Comparison of ENCODE assay signal across 11 mouse cellular contexts in the genomic region with DNA sequence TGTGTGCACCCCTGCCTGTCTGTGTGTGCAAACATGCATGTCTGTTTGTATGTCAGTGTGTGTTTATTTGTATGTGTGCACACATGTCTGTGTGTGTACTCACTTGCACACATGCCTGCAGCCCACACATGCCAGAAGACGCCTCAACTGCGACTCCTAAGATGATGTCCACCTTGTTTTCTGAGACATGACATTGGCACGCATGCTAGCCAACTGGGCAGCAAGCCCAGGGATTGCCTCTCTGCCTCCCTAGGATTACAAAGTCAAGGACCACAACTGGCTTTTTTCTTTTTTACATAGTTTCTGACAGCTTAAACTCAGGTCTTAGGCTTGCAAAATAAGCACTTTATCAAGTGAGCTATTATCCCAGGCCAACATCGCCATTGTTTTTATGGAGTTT. TPM values are rescaled to one million over a fixed set of nuclear protein-coding genes. Genes with fewer than 3 reads are reported as not detected.
DNase-seq lines count a peak whose midpoint lies in the region; ATAC-seq and TF ChIP-seq lines count a peak whose summit lies in the region.
"Had no signal": no experiment of that assay in that cellular context is flagged by ENCODE, and none has a peak within 500 bp of the region (broad histone marks: within the 10 kb centered on the region; RNA-seq: fewer than 3 reads in every experiment).

No protein-coding gene starts in this region.

- H3K4me1 ChIP-seq in heart, embryonic 10.5 days, result peaks cover 8% of the 10 kb centered on the region
- 0 out of 2 replicates have a peak, but pooled peaks cover 8% of the 10 kb centered on the region for H3K4me1 ChIP-seq in lung, embryonic 14.5 days (ENCODE audit: insufficient read depth)
- peaks cover 35% of the 10 kb centered on the region for H3K4me1 ChIP-seq in limb, embryonic 14.5 days (ENCODE audit: control insufficient read depth, insufficient read depth, low read length)
- H3K4me1 ChIP-seq: megakaryocyte, embryonic 14.5 days had no signal

- WGBS in heart, embryonic 10.5 days, result 90% methylated on average over 4 of the region's 4 CpGs
- 58% methylated on average over 4 of the region's 4 CpGs for WGBS in lung, embryonic 14.5 days
- 71% methylated on average over 4 of the region's 4 CpGs for WGBS in limb, embryonic 14.5 days

- no peak for TF ChIP-seq POLR2A in limb, embryonic 14.5 days (IDR thresholded peaks at IDR 0.05; ENCODE audit: borderline replicate concordance, extremely low read depth, insufficient read depth, insufficient read length)

- no peak overlapping the region for H3K9ac ChIP-seq in lung, embryonic 14.5 days
- H3K9ac ChIP-seq in limb, embryonic 14.5 days (ENCODE audit: low read depth, low read length, severe bottlenecking), result no peak overlapping the region

- H3K9me3 ChIP-seq in heart, embryonic 10.5 days, result no peaks in the 10 kb centered on the region
- H3K9me3 ChIP-seq in lung, embryonic 14.5 days (ENCODE audit: low read depth, low read length), result no peaks in the 10 kb centered on the region
- H3K9me3 ChIP-seq in limb, embryonic 14.5 days (ENCODE audit: control insufficient read depth, low read length), result no peaks in the 10 kb centered on the region

- no peak for TF ChIP-seq CTCF in lung, embryonic 14.5 days (IDR thresholded peaks at IDR 0.05; ENCODE audit: low read depth)

- H3K36me3 ChIP-seq in heart, embryonic 10.5 days, result no peaks in the 10 kb centered on the region
- H3K36me3 ChIP-seq in lung, embryonic 14.5 days (ENCODE audit: insufficient read depth), result no peaks in the 10 kb centered on the region
- 0 out of 2 replicates have a peak, but pooled peaks cover 9% of the 10 kb centered on the region for H3K36me3 ChIP-seq in limb, embryonic 14.5 days (ENCODE audit: control insufficient read depth, insufficient read depth, low read length)

- H3K4me2 ChIP-seq in lung, embryonic 14.5 days, result peak overlapping the region; percentile 57
- H3K4me2 ChIP-seq in limb, embryonic 14.5 days (replicated peaks; ENCODE audit: low read depth, low read length, severe bottlenecking), result peak overlapping the region; percentile 55

- DNase-seq in heart, adult 11 months, result peak; percentile 93
- no peak for DNase-seq in heart, embryonic 10.5 days (ENCODE audit: low spot score)
- peak; percentile 26 for DNase-seq in lung, embryonic 14.5 days
- DNase-seq in lung, postnatal 14 days, result no peak
- DNase-seq in adrenal gland, postnatal 14 days, result peak; percentile 41
- DNase-seq in limb, embryonic 14.5 days (ENCODE audit: low spot score), result no peak
- DNase-seq in thymus, postnatal 14 days, result no peak
- no peak for DNase-seq in spleen, postnatal 4 days (ENCODE audit: low spot score in 2 of 2)

- no peaks in the 10 kb centered on the region for H3K27me3 ChIP-seq in heart, embryonic 10.5 days (ENCODE audit: insufficient read depth, poor library complexity, severe bottlenecking)
- H3K27me3 ChIP-seq in lung, embryonic 14.5 days (ENCODE audit: insufficient read depth, low read length), result no peaks in the 10 kb centered on the region
- no peaks in the 10 kb centered on the region for H3K27me3 ChIP-seq in limb, embryonic 14.5 days (ENCODE audit: control insufficient read depth, insufficient read depth, low read length)

- no peak overlapping the region for H3K27ac ChIP-seq in heart, embryonic 10.5 days
- H3K27ac ChIP-seq in lung, embryonic 14.5 days (ENCODE audit: low read depth), result no peak overlapping the region
- H3K27ac ChIP-seq in limb, embryonic 14.5 days (replicated peaks; ENCODE audit: low read depth, low read length), result no peak overlapping the region
- H3K27ac ChIP-seq: hindbrain, postnatal 0 days; layer of hippocampus, adult 2 months had no signal

- no peak for ATAC-seq in lung, embryonic 14.5 days (ENCODE audit: insufficient read depth)
- no peak for ATAC-seq in limb, embryonic 14.5 days (ENCODE audit: low FRiP score, low read depth)
- ATAC-seq: hindbrain, postnatal 0 days had no signal

- H3K4me3 ChIP-seq in heart, embryonic 10.5 days, result no peak overlapping the region
- H3K4me3 ChIP-seq in lung, embryonic 14.5 days (ENCODE audit: low read depth, low read length), result no peak overlapping the region
- H3K4me3 ChIP-seq in limb, embryonic 14.5 days (replicated peaks; ENCODE audit: low read length), result peak overlapping the region; percentile 46
- H3K4me3 ChIP-seq: layer of hippocampus, adult 2 months; megakaryocyte, embryonic 14.5 days had no signal

RNA-seq across cellular contexts. Expression of a gene that starts 2.4 kb away (rescaled TPM):
- polyA plus RNA-seq in heart, embryonic 10.5 days (2016; fragmentation: Nextera tagmentation; extraction: Ambion mirVana), result 3.0 and 9.9 TPM in 2 replicates
- polyA plus RNA-seq in lung, embryonic 14.5 days (2014; fragmentation: Nextera tagmentation; extraction: Ambion mirVana), result 39.5 and 45.3 TPM in 2 replicates
- 4.9 and 5.0 TPM in 2 replicates for total RNA-seq in adrenal gland, postnatal 14 days (2021)
- polyA plus RNA-seq in limb, embryonic 14.5 days (2012; rRNA removed), result 87.7 and 102 TPM in 2 replicates
- polyA plus RNA-seq in limb, embryonic 14.5 days (2014; fragmentation: Nextera tagmentation; extraction: Ambion mirVana), result 109 and 116 TPM in 2 replicates

Comparison
In these comparisons a context has a peak if more than half of its experiments do, and no peak if none do; other contexts are left out.
1. DNase-seq: peak in heart, adult 11 months (single experiment), lung, embryonic 14.5 days (single experiment) and adrenal gland, postnatal 14 days (single experiment); none in heart, embryonic 10.5 days (single experiment), lung, postnatal 14 days (single experiment), limb, embryonic 14.5 days (single experiment), thymus, postnatal 14 days (single experiment) and spleen, postnatal 4 days (0 of 2).